Comparison of ENCODE assay signal across 8 mouse cellular contexts in genomic region chr7:64751465-64751864, GRCm38 (mm10).
DNase-seq lines count a peak whose midpoint lies in the region; ATAC-seq lines count a peak whose summit lies in the region.

No protein-coding gene starts in this region.

- H3K9ac ChIP-seq in limb, embryonic 15.5 days, result no peak overlapping the region
- no peak overlapping the region for H3K9ac ChIP-seq in neural tube, embryonic 12.5 days

- no peak overlapping the region for H3K4me2 ChIP-seq in limb, embryonic 15.5 days
- no peak overlapping the region for H3K4me2 ChIP-seq in neural tube, embryonic 12.5 days (replicated peaks)

- 23% methylated on average over 5 of the region's 5 CpGs for WGBS in limb, embryonic 15.5 days
- 36% methylated on average over 5 of the region's 5 CpGs for WGBS in neural tube, embryonic 12.5 days

- intact Hi-C loops in gastrocnemius, postnatal 14 days (cut with DNase I; ENCODE audit: low total_unique reads), result no loop called here

- H3K27me3 ChIP-seq in limb, embryonic 15.5 days, result no peaks in the 10 kb centered on the region
- H3K27me3 ChIP-seq in neural tube, embryonic 12.5 days (replicated peaks), result no peaks in the 10 kb centered on the region

- no peak overlapping the region for H3K4me3 ChIP-seq in limb, embryonic 15.5 days
- no peak overlapping the region for H3K4me3 ChIP-seq in neural tube, embryonic 12.5 days

- peak; percentile 36 for DNase-seq in urinary bladder, postnatal 14 days (ENCODE audit: low spot score)
- DNase-seq in urinary bladder, adult 2 months (ENCODE audit: low spot score), result no peak
- peak; percentile 50 for DNase-seq in gastrocnemius, postnatal 14 days
- peak; percentile 27 for DNase-seq in kidney, adult 9 months
- DNase-seq in thymus, postnatal 0 days (ENCODE audit: low spot score), result peak; percentile 6

- H3K36me3 ChIP-seq in limb, embryonic 15.5 days, result no peaks in the 10 kb centered on the region
- peaks cover 22% of the 10 kb centered on the region for H3K36me3 ChIP-seq in neural tube, embryonic 12.5 days

- ATAC-seq in common myeloid progenitor, adult 5-6 weeks (replicated peaks; ENCODE audit: low read depth, poor library complexity, severe bottlenecking), result peak; percentile 74; the same call in 1 of the 2 replicates
- ATAC-seq in limb, embryonic 15.5 days (ENCODE audit: insufficient number of reproducible peaks, low FRiP score, low TSS enrichment, low read depth), result peak; percentile 21; the same call in 1 of the 2 replicates
- ATAC-seq in neural tube, embryonic 12.5 days (ENCODE audit: low FRiP score, low read depth), result peak; percentile 74

- H3K4me1 ChIP-seq in limb, embryonic 15.5 days, result peaks cover 13% of the 10 kb centered on the region; the same call in 1 of the 2 replicates
- peaks cover 8% of the 10 kb centered on the region; the same call in 1 of the 2 replicates for H3K4me1 ChIP-seq in neural tube, embryonic 12.5 days

- H3K27ac ChIP-seq in limb, embryonic 15.5 days, result no peak overlapping the region
- no peak overlapping the region for H3K27ac ChIP-seq in neural tube, embryonic 12.5 days

- no peaks in the 10 kb centered on the region for H3K9me3 ChIP-seq in limb, embryonic 15.5 days
- H3K9me3 ChIP-seq in neural tube, embryonic 12.5 days, result no peaks in the 10 kb centered on the region

Comparison
In these comparisons a context has a peak if more than half of its experiments do, and no peak if none do; other contexts are left out.
1. ATAC-seq: peak in every context shown above with its lines; median percentile 74 in common myeloid progenitor, adult 5-6 weeks; 74 in neural tube, embryonic 12.5 days; 21 in limb, embryonic 15.5 days.